Mouse (Mus musculus) liver, postnatal 0 days (tissue): ENCODE measurements around the gene Sp7.
A peak's percentile ranks its signal among the peaks of the same experiment; 100 is the strongest.

Experiments
- CTCF ChIP-seq: sonication (generic); IDR thresholded peaks from 2 replicates; pipeline ENCODE4 v1.5.1; 2016; ENCODE audit warnings: antibody characterized with exemption, low read depth
- EP300 ChIP-seq: IDR thresholded peaks from 2 replicates; pipeline ENCODE4 v1.6.1; 2016; ENCODE audit warnings: antibody characterized with exemption, low read depth, mild to moderate bottlenecking

DNA sequence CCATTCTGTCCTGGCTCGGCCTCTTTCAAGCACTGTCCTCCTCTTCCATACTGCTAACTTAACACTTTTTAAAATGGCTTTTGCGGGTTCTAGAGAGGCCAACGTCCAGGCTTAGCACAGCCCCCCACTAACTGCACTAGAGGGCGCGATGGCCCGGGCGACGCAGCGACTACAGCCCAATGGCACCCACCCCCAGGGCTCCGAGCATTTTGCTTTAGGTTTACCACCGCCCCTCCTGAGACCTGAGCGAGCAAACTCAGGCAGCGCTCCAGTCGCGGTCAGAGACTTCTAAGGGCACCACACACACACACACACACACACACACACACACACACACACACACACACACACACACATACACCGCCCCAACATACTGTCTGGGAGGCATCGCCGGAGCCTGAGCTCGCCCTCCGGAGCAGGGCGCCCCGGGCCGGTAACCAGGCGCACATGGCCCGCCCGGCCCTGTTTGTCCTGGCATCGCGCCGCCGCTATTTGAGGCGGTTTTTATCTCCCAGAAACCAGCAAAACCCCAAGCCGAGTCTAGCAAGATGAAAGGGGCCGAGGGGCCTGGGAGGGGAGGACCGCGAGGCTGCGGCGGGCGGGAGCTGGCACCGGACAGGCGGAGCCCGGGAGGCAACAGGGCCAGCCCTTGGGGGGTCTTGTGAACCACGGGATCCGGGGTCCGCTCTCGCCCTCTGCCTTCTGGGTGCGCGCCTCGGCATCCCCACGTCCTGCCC lies 11.7 kb downstream of the Sp7 start:
- TF ChIP-seq CTCF, result peak; percentile 42; the same call in 1 of the 2 replicates
- TF ChIP-seq EP300, result no peak
